ENCODE assay signal across 9 mouse cellular contexts in the genomic region with DNA sequence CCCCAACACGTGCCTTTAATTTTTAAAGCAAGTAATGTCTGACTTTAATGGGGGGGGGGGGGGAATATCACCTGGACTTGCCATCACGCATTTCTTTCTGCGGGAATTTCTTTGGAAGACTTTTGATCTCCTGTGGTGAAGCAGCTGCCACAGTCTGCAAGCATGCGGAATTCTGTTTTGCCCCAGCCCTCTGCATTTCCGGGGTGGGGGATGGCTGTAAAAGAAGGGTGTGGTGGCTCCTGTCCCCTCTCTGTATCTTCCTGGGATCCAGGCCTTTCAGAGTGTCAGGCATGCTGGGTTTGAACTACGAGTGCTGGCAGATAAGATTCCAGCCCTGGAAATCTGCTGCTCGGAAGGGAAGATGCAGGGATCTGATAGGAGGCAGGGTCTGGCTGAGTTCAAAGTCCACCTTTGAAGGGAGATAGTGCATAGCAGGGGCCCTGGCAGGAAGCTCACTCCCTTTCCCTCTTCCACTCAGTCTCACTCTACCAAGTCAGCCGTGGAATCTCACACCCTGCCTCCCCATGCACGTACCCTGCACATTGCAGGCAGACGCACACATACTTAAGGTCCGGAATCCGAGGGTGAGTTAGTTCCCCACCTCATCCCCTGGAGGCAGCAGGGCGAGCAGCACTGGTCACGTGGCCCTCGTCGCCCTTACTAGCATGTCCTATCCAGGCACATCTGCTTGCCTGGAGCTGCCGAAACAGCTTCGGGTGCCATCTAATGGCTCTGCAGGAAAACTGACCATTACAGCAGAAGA. TPM values are rescaled to one million over a fixed set of nuclear protein-coding genes. Genes with fewer than 3 reads are reported as not detected.
DNase-seq lines count a peak whose midpoint lies in the region; ATAC-seq and TF ChIP-seq lines count a peak whose summit lies in the region.
"Had no signal": no experiment of that assay in that cellular context is flagged by ENCODE, and none has a peak within 500 bp of the region (broad histone marks: within the 10 kb centered on the region; RNA-seq: fewer than 3 reads in every experiment).

No protein-coding gene starts in this region.

- WGBS in forebrain, embryonic 12.5 days: 11% methylated on average over 18 of the region's 18 CpGs
- 7% methylated on average over 18 of the region's 18 CpGs for WGBS in hindbrain, embryonic 10.5 days
- 12% methylated on average over 18 of the region's 18 CpGs for WGBS in limb, embryonic 13.5 days
- WGBS in midbrain, embryonic 11.5 days: 6% methylated on average over 18 of the region's 18 CpGs

- in situ Hi-C loops in ES-E14 (cut with MboI; ENCODE audit: low sequenced_read_pairs in 2 of 2, unreplicated experiment in 2 of 2): no loop called here

- no peaks in the 10 kb centered on the region for H3K36me3 ChIP-seq in ES-E14 (ENCODE audit: control insufficient read depth, insufficient read depth, low read length, poor library complexity, severe bottlenecking)
- H3K36me3 ChIP-seq in forebrain, embryonic 12.5 days (replicated peaks): no peaks in the 10 kb centered on the region
- H3K36me3 ChIP-seq in hindbrain, embryonic 10.5 days: no peaks in the 10 kb centered on the region
- H3K36me3 ChIP-seq in limb, embryonic 13.5 days: no peaks in the 10 kb centered on the region
- no peaks in the 10 kb centered on the region for H3K36me3 ChIP-seq in midbrain, embryonic 11.5 days (ENCODE audit: control insufficient read depth, insufficient read depth, low read length)

- peaks cover 4 to 20% of the 10 kb centered on the region in 2 experiments; a peak in 2 of 4 replicates for H3K4me1 ChIP-seq in ES-E14 (ENCODE audit: control insufficient read depth in 2 of 2, insufficient read depth in 2 of 2, low read length in 2 of 2, poor library complexity in 1 of 2)
- H3K4me1 ChIP-seq in forebrain, embryonic 12.5 days: peaks cover 16% of the 10 kb centered on the region
- H3K4me1 ChIP-seq in hindbrain, embryonic 10.5 days (replicated peaks): peaks cover 31% of the 10 kb centered on the region
- peaks cover 15% of the 10 kb centered on the region for H3K4me1 ChIP-seq in limb, embryonic 13.5 days
- peaks cover 8% of the 10 kb centered on the region for H3K4me1 ChIP-seq in midbrain, embryonic 11.5 days (ENCODE audit: control insufficient read depth, insufficient read depth, low read length)

- peak; percentile 80 for DNase-seq in 3134 (ENCODE audit: extremely low read depth, insufficient read length, low spot score)
- peak; percentile 70 for DNase-seq in ES-E14 (ENCODE audit: low read depth, low spot score)
- peak; percentile 72 for DNase-seq in hindbrain, embryonic 10.5 days (ENCODE audit: low spot score)
- peak; percentile 88 for DNase-seq in midbrain, embryonic 11.5 days (ENCODE audit: low spot score, missing footprints)
- DNase-seq in thymus, postnatal 4 days: peak; percentile 49
- no peak for DNase-seq in left cerebral cortex, postnatal 14 days (ENCODE audit: low spot score in 2 of 2)

- intact Hi-C loops in left cerebral cortex, postnatal 14 days (cut with DNase I): loop anchor here (5.0 to 10.0 kb wide), 2 partner anchors 160 to 238 kb away; no protein-coding TSS in a partner anchor

- no peak; the same call in 1 of the 2 replicates for ATAC-seq in forebrain, embryonic 12.5 days (ENCODE audit: low FRiP score)
- 0 out of 2 replicates have a peak, but pooled peaks have one; percentile 31 for ATAC-seq in limb, embryonic 13.5 days (ENCODE audit: low FRiP score, low read depth)
- peak; percentile 81 for ATAC-seq in midbrain, embryonic 11.5 days (ENCODE audit: low FRiP score)

- peak overlapping the region; percentile 21; the same call in 1 of the 2 replicates for H3K9ac ChIP-seq in ES-E14 (ENCODE audit: insufficient read depth, low read depth, low read length, poor library complexity, severe bottlenecking)
- no peak overlapping the region for H3K9ac ChIP-seq in forebrain, embryonic 12.5 days
- H3K9ac ChIP-seq in limb, embryonic 13.5 days: 0 out of 2 replicates have a peak overlapping the region, but pooled peaks have one; percentile 26
- no peak overlapping the region for H3K9ac ChIP-seq in midbrain, embryonic 11.5 days (ENCODE audit: low read length)

- peak overlapping the region; percentile 21; the same call in 1 of the 2 replicates for H3K4me2 ChIP-seq in forebrain, embryonic 12.5 days
- H3K4me2 ChIP-seq in limb, embryonic 13.5 days (replicated peaks): peak overlapping the region; percentile 38
- H3K4me2 ChIP-seq in midbrain, embryonic 11.5 days: peak overlapping the region; percentile 24; the same call in 1 of the 2 replicates

- H3K27me3 ChIP-seq in forebrain, embryonic 12.5 days: peaks cover 25% of the 10 kb centered on the region
- H3K27me3 ChIP-seq in hindbrain, embryonic 10.5 days (ENCODE audit: insufficient read depth, poor library complexity, severe bottlenecking): peaks cover 14% of the 10 kb centered on the region
- peaks cover 3% of the 10 kb centered on the region; the same call in 1 of the 2 replicates for H3K27me3 ChIP-seq in limb, embryonic 13.5 days
- H3K27me3 ChIP-seq in midbrain, embryonic 11.5 days (ENCODE audit: control insufficient read depth, insufficient read depth, low read length): no peaks in the 10 kb centered on the region

- H3K4me3 ChIP-seq in ES-E14 (ENCODE audit: insufficient read depth in 1 of 2, low read depth in 1 of 2, low read length in 2 of 2, poor library complexity in 1 of 2, severe bottlenecking in 1 of 2): peak overlapping the region in 1 of 2 experiments; percentile 8; a peak in 1 of 4 replicates
- no peak overlapping the region for H3K4me3 ChIP-seq in forebrain, embryonic 12.5 days (replicated peaks)
- H3K4me3 ChIP-seq in hindbrain, embryonic 10.5 days: no peak overlapping the region
- no peak overlapping the region for H3K4me3 ChIP-seq in limb, embryonic 13.5 days
- no peak overlapping the region for H3K4me3 ChIP-seq in midbrain, embryonic 11.5 days (ENCODE audit: low read depth, low read length)
- H3K4me3 ChIP-seq: erythroblast, embryonic 14.5 days had no signal

- no peaks in the 10 kb centered on the region for H3K9me3 ChIP-seq in ES-E14 (ENCODE audit: control insufficient read depth, insufficient read depth, low read depth, low read length)
- no peaks in the 10 kb centered on the region for H3K9me3 ChIP-seq in forebrain, embryonic 12.5 days
- H3K9me3 ChIP-seq in hindbrain, embryonic 10.5 days: no peaks in the 10 kb centered on the region
- no peaks in the 10 kb centered on the region for H3K9me3 ChIP-seq in limb, embryonic 13.5 days
- no peaks in the 10 kb centered on the region for H3K9me3 ChIP-seq in midbrain, embryonic 11.5 days (ENCODE audit: control insufficient read depth, low read length)

- peak overlapping the region; percentile 82 for H3K27ac ChIP-seq in ES-E14 (ENCODE audit: insufficient read depth, low read depth, low read length, poor library complexity, severe bottlenecking)
- H3K27ac ChIP-seq in forebrain, embryonic 12.5 days: no peak overlapping the region
- peak overlapping the region; percentile 53; the same call in 1 of the 2 replicates for H3K27ac ChIP-seq in hindbrain, embryonic 10.5 days
- no peak overlapping the region for H3K27ac ChIP-seq in limb, embryonic 13.5 days
- no peak overlapping the region for H3K27ac ChIP-seq in midbrain, embryonic 11.5 days (ENCODE audit: low read depth, low read length)

TF ChIP-seq in ES-E14, 5 proteins besides CTCF, POLR2A, EP300 and RAD21:
- TF ChIP-seq MAFK (IDR thresholded peaks at IDR 0.05; ENCODE audit: insufficient read depth, low read depth, low read length) (no peak), ZC3H11A (IDR thresholded peaks at IDR 0.05; ENCODE audit: borderline replicate concordance, low read depth, low read length) (no peak), CHD2 (IDR thresholded peaks at IDR 0.05; ENCODE audit: low read depth, low read length) (no peak), HCFC1 (IDR thresholded peaks at IDR 0.05; ENCODE audit: borderline replicate concordance, insufficient read depth, low read length) (no peak), ZNF384 (IDR thresholded peaks at IDR 0.05; ENCODE audit: low read depth, low read length) (no peak)

RNA-seq across cellular contexts. Expression of a gene that starts 13.7 kb away (rescaled TPM):
- total RNA-seq in ES-E14 (2012; rRNA removed): 7.1 and 7.5 TPM in 2 replicates
- 4.0 and 4.8 TPM in 2 replicates for polyA plus RNA-seq in forebrain, embryonic 12.5 days (2016; fragmentation: Nextera tagmentation; extraction: Ambion mirVana)
- polyA plus RNA-seq in hindbrain, embryonic 10.5 days (2016; fragmentation: Nextera tagmentation; extraction: Ambion mirVana): 4.7 and 5.2 TPM in 2 replicates
- polyA plus RNA-seq in limb, embryonic 13.5 days (2015; fragmentation: Nextera tagmentation; extraction: Ambion mirVana): 10.7 and 11.7 TPM in 2 replicates
- polyA plus RNA-seq in midbrain, embryonic 11.5 days (2014; fragmentation: Nextera tagmentation; extraction: Ambion mirVana): 2.6 and 3.3 TPM in 2 replicates
- 10 to 100 TPM; 10.4 to 10.9 TPM for total RNA-seq in left cerebral cortex, postnatal 14 days (2021)
- polyA plus RNA-seq: erythroblast, embryonic 14.5 days had no signal

RNA-seq across cellular contexts. Expression of a gene that starts 21.5 kb away (rescaled TPM):
- total RNA-seq in ES-E14 (2012; rRNA removed): 0.53 and 0.89 TPM in 2 replicates
- polyA plus RNA-seq in forebrain, embryonic 12.5 days (2016; fragmentation: Nextera tagmentation; extraction: Ambion mirVana): 0.46 and 0.62 TPM in 2 replicates
- polyA plus RNA-seq in hindbrain, embryonic 10.5 days (2016; fragmentation: Nextera tagmentation; extraction: Ambion mirVana): 0.35 and 0.60 TPM in 2 replicates
- 0.13 and 0.17 TPM in 2 replicates for polyA plus RNA-seq in limb, embryonic 13.5 days (2015; fragmentation: Nextera tagmentation; extraction: Ambion mirVana)
- 0.33 and 0.63 TPM in 2 replicates for polyA plus RNA-seq in midbrain, embryonic 11.5 days (2014; fragmentation: Nextera tagmentation; extraction: Ambion mirVana)
- total RNA-seq in left cerebral cortex, postnatal 14 days (2021): 100 to 1,000 TPM; 129 to 146 TPM
- polyA plus RNA-seq: erythroblast, embryonic 14.5 days had no signal

RNA-seq across cellular contexts. Expression of a gene that starts 21.8 kb away (rescaled TPM):
- total RNA-seq in ES-E14 (2012; rRNA removed): 6.3 and 8.2 TPM in 2 replicates
- 5.1 and 6.0 TPM in 2 replicates for polyA plus RNA-seq in forebrain, embryonic 12.5 days (2016; fragmentation: Nextera tagmentation; extraction: Ambion mirVana)
- 4.1 and 4.9 TPM in 2 replicates for polyA plus RNA-seq in hindbrain, embryonic 10.5 days (2016; fragmentation: Nextera tagmentation; extraction: Ambion mirVana)
- polyA plus RNA-seq in limb, embryonic 13.5 days (2015; fragmentation: Nextera tagmentation; extraction: Ambion mirVana): 1.8 and 2.3 TPM in 2 replicates
- polyA plus RNA-seq in midbrain, embryonic 11.5 days (2014; fragmentation: Nextera tagmentation; extraction: Ambion mirVana): 6.8 and 9.8 TPM in 2 replicates
- total RNA-seq in left cerebral cortex, postnatal 14 days (2021): 1 to 10 TPM; 5.9 to 6.0 TPM
- polyA plus RNA-seq: erythroblast, embryonic 14.5 days had no signal

Comparison
In these comparisons a context has a peak if more than half of its experiments do, and no peak if none do; other contexts are left out.
1. DNase-seq: peak in 3134 (single experiment), ES-E14 (single experiment), hindbrain, embryonic 10.5 days (single experiment), midbrain, embryonic 11.5 days (single experiment) and thymus, postnatal 4 days (single experiment); none in left cerebral cortex, postnatal 14 days (0 of 2).
2. H3K27ac ChIP-seq: peak in ES-E14 (single experiment) and hindbrain, embryonic 10.5 days (single experiment); none in forebrain, embryonic 12.5 days (single experiment), limb, embryonic 13.5 days (single experiment) and midbrain, embryonic 11.5 days (single experiment).
3. H3K9ac ChIP-seq: peak in ES-E14 (single experiment) and limb, embryonic 13.5 days (single experiment); none in forebrain, embryonic 12.5 days (single experiment) and midbrain, embryonic 11.5 days (single experiment).
4. Peak in every context shown above with its lines, with median percentiles within 50 percentile points of each other: H3K4me2 ChIP-seq.